Mouse (Mus musculus): ENCODE results near the gene 4930519P11Rik.

The 4930519P11Rik gene

GRCm38 (mm10) chr2:154613118-154614115 is at the start of gene 4930519P11Rik, which contains the start of gene Zfp341:
Gene 4930519P11Rik, minus strand, starts transcription at chr2:154613437.
Gene Zfp341, plus strand, starts transcription at chr2:154613297.
- peak; percentile 95 for DNase-seq (ENCODE audit: low read depth, low spot score)

- DNase-seq (ENCODE audit: low read depth, low spot score), result no peak
These were observed 46.4 kb upstream of the 4930519P11Rik start for GRCm38 (mm10) chr2:154659531-154660074.

GRCm38 (mm10) chr2:154659070-154659469 is 45.8 kb upstream of the 4930519P11Rik start:
- peak; percentile 17 for DNase-seq (ENCODE audit: low read depth, low spot score)

GRCm38 (mm10) chr2:154657486-154658237 is 44.4 kb upstream of the 4930519P11Rik start:
- DNase-seq (ENCODE audit: low read depth, low spot score), result no peak

- DNase-seq (ENCODE audit: low read depth, low spot score), result peak; percentile 98
These were observed 43.7 kb upstream of the 4930519P11Rik start for GRCm38 (mm10) chr2:154656710-154657485.

- no peak for DNase-seq (ENCODE audit: low read depth, low spot score)
These were observed 42.7 kb upstream of the 4930519P11Rik start for GRCm38 (mm10) chr2:154655878-154656414.

- DNase-seq (ENCODE audit: low read depth, low spot score), result peak; percentile 45
These were observed 41.7 kb upstream of the 4930519P11Rik start for GRCm38 (mm10) chr2:154654976-154655375.

- no peak for DNase-seq (ENCODE audit: low read depth, low spot score)
These were observed 38.1 kb upstream of the 4930519P11Rik start, which contains the start of gene Chmp4b for GRCm38 (mm10) chr2:154651363-154651762. Gene Chmp4b, plus strand, starts transcription at chr2:154651705.

GRCm38 (mm10) chr2:154650404-154650803 is 37.2 kb upstream of the 4930519P11Rik start:
- DNase-seq (ENCODE audit: low read depth, low spot score), result peak; percentile 42

- peak; percentile 88 for DNase-seq (ENCODE audit: low read depth, low spot score)
These were observed 34.8 kb upstream of the 4930519P11Rik start for GRCm38 (mm10) chr2:154648086-154648485.

GRCm38 (mm10) chr2:154646634-154647033 is 33.4 kb upstream of the 4930519P11Rik start:
- peak; percentile 74 for DNase-seq (ENCODE audit: low read depth, low spot score)

- peak; percentile 64 for DNase-seq (ENCODE audit: low read depth, low spot score)
These were observed 29.6 kb upstream of the 4930519P11Rik start for GRCm38 (mm10) chr2:154642712-154643385.

GRCm38 (mm10) chr2:154642005-154642459 is 28.8 kb upstream of the 4930519P11Rik start:
- no peak for DNase-seq (ENCODE audit: low read depth, low spot score)

- DNase-seq (ENCODE audit: low read depth, low spot score), result no peak
These were observed 27.9 kb upstream of the 4930519P11Rik start for GRCm38 (mm10) chr2:154641176-154641575.

GRCm38 (mm10) chr2:154639115-154639514 is 25.9 kb upstream of the 4930519P11Rik start:
- DNase-seq (ENCODE audit: low read depth, low spot score), result no peak

GRCm38 (mm10) chr2:154638521-154638920 is 25.3 kb upstream of the 4930519P11Rik start:
- peak; percentile 73 for DNase-seq (ENCODE audit: low read depth, low spot score)

GRCm38 (mm10) chr2:154635826-154636225 is 22.6 kb upstream of the 4930519P11Rik start:
- no peak for DNase-seq (ENCODE audit: low read depth, low spot score)

GRCm38 (mm10) chr2:154633876-154634644 is 20.8 kb upstream of the 4930519P11Rik start:
- no peak for DNase-seq (ENCODE audit: low read depth, low spot score)

All from ZHBTc4 (cell line).